Mouse (Mus musculus) thymus, postnatal 0 days (tissue): ENCODE results near the gene Ndufb8. TPM values are rescaled to one million over a fixed set of nuclear protein-coding genes. Genes with fewer than 3 reads are reported as not detected.
A peak's percentile ranks its signal among the peaks of the same experiment; 100 is the strongest.

Experiments used
- DNase-seq: peaks from one replicate; pipeline ENCODE4 v3.0.0-alpha.2; 2015; ENCODE audit warnings: low spot score
- polyA plus RNA-seq: library from polyadenylated mRNA; unstranded; fragments of >200 nt; fragmentation: Nextera tagmentation; extraction: Ambion mirVana; gene quantifications from 2 replicates; pipeline ENCODE4 v1.2.1, GENCODE M21; 2015

Gene Ndufb8
- polyA plus RNA-seq, result 489 and 499 TPM in 2 replicates

DNA sequence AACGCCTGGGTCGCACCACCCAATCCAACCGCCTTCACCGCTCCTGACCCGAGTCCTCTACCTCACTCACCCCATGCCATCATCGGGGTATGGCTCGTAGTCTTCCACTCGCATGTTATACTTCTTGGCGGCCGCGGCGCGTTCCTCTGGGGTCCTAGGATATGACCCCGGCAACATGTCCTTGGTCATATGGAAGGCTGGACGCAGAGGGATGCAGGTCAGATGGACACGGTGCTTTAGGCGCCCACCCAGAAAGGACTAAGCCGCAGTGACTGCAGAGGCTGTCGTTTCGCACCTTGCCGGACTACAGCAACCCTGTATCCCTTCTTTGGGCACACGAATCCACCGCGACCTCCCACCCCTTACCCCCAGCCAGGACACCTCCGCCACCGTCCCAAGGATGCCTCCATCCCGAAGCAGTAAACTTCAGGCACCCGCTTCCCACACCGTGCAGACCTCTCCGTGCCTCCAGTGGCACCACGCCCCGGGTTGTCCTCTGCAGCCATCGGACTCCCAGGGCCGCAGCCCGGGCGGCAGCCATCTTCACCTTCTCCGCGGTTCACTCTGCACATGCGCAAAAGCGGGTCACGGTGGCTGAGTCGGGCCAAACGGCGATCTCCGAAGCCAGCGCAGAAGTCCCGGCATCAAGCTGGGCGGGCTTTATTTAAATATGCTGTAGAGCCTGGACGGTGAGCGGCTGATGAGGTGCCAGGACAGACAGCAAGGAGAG, at the start of gene Ndufb8:
TSS of gene Ndufb8 (minus strand) at position 580 of the 730 bp plus-strand sequence.
- peak; percentile 91 for DNase-seq

- no peak for DNase-seq
Measured at GRCm38 (mm10) chr19:44594180-44594579, 38.9 kb upstream of the Ndufb8 start.

DNA sequence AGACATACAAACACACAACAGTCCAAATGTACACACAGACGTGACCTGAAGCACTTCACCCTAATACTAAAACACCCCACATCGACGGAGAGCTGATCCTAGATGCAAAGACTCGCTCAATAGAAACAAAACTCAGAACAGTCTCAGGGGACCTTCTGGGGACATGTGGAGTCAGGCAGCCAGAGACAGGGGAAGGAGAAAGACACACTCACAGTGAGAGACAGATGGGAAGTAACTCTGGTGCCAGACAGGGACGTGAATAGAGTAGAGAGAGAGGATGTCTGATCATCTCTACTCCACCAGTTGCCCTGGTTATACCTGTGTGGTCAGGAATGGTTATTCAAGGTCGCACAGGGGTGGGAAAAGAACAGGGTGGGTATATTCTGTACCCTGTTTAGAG, 36.4 kb upstream of the Ndufb8 start:
- DNase-seq, result no peak

DNA sequence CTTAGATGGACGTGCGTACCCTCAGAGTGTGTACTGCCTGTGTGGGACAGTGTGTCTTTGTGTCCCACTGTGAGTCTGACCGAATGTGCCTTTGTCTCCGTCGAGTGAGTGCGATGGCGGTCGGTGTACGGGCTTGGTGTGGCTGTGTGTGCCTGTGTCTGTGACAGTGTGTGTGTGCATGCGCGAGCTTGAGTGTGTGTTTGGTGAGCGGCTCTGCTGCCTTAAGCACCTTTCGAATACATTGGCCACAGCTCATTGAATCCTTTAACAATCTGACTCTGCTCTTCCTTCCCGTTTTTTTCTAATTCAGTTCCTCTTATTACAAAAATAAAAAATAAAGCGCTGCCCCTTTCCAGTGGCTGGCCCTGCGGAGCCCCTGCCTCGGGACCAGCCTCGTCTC, 35.8 kb upstream of the Ndufb8 start:
- DNase-seq, result no peak

DNA sequence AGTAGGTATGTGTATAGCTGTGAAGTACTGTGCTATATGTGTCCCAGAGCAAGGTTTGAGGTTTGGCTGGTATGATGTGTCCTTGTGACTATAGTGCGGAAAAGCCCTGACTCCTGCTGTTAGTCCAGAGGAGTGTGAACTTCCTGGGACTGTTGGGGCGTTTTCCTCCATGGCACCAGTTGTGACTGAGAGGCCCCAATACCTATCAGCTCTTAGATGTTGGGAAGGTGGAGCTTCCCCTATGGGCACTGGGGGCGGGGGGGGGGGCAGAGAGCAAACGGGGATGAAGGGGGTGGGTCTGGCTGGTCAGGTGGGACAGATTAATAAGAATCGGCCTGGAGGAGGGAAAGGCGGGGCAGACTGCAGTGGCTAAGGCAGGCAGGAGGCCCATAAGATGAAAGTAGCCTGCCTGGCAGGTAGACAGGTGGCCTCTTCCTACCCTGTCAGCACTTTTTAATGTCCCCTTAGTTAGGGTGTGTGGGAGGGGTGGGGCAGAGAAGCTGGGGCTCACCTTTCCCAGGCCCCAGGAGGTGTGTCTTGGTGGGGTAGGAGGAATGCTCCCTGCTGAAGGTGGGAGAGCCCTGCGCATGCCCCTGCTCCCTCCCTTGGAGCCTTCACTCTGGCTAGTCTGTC, 34.5 kb upstream of the Ndufb8 start:
- no peak for DNase-seq

GRCm38 (mm10) chr19:44588036-44588435, 32.8 kb upstream of the Ndufb8 start:
- no peak for DNase-seq

GRCm38 (mm10) chr19:44582638-44583309, 27.5 kb upstream of the Ndufb8 start:
- DNase-seq, result peak; percentile 91

GRCm38 (mm10) chr19:44582103-44582502, 26.9 kb upstream of the Ndufb8 start:
- no peak for DNase-seq

- peak; percentile 23 for DNase-seq
Measured at GRCm38 (mm10) chr19:44578038-44578437, 22.8 kb upstream of the Ndufb8 start.

DNA sequence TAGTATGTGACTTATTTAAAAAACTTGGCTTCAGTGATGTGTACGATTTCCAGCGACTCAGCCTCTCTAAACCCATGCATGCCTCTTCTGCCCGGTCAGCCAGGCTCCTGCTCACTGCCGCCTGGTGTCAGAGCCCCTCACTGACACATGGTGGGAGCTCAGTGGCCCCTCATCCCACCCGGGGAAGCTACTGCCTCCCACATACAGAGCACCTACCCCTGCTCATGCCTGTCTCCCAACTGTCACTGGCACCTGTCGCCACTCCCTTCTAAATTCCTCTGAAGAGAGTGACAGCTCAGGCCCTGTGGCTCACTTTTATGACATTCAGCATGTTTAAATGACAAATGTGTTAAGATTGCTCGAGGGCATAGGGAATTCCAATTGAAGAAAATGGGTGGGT, 21.0 kb upstream of the Ndufb8 start:
- no peak for DNase-seq

GRCm38 (mm10) chr19:44567763-44568162, 12.5 kb upstream of the Ndufb8 start:
- DNase-seq, result no peak

DNA sequence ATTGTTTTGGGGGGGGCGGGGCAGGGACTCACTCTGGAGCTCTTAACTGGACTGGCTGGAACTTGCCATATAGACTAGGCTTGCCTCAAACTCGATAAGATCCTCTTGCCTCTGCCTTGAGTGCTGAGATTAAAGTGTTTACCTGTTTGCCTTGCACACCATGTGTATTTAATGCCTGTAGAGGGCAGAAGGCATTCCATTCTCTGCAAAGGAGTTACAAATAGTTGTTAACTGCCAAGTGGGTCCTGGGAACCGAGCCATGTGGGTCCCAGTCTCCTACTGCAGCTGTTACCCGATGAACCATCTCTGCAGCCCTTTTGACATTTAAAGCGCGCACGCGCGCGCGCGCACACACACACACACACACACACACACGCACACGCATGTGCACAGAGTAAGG, 8.8 kb upstream of the Ndufb8 start:
- DNase-seq, result no peak

DNA sequence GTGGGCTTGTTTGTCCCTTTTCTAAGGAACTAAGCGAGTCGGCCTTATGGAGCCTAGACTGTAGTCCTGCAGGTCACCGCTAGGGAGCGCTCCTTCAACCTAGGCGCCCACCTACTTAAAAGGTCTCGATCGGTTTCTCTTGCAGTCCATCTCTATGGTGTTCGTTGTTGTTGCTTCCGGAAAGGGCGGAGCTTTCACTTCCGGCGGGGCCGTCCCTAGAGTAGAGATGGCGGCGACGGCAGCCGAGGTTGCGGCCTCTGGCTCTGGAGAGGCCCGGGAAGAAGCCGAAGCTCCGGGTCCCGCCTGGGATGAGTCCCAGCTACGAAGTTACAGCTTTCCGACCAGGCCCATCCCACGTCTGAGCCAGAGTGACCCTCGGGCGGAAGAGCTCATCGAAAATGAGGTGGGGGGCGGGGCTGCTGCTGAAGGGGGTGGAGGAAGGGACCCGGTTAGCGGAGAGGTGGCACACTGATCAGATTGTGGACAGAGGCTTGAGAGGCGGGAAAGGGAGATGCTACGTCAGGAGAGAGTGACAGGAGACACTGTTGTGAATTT, 7.5 kb upstream of the Ndufb8 start, which contains the start of gene Hif1an:
TSS of gene Hif1an (plus strand) at position 199 of the 555 bp plus-strand sequence.
- peak; percentile 96 for DNase-seq

DNA sequence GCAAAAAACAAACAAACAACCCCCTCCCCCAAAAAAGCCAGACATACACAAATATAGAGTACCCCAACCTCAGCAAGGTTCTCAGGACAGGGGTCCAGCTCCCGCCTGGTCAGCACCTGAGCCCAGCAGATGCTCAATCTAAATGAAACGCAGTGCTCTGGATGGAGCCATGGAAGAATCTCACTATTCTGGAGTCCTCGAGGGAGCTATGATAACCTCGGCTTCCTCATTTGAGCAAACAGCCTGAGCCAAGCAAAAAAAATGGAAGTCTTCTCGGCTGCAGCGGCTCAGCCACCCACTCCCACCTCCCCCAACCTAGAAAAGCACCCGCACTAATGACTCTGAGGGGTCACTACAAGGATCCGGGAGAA, 765 bp downstream of the Ndufb8 start:
- DNase-seq, result no peak

DNA sequence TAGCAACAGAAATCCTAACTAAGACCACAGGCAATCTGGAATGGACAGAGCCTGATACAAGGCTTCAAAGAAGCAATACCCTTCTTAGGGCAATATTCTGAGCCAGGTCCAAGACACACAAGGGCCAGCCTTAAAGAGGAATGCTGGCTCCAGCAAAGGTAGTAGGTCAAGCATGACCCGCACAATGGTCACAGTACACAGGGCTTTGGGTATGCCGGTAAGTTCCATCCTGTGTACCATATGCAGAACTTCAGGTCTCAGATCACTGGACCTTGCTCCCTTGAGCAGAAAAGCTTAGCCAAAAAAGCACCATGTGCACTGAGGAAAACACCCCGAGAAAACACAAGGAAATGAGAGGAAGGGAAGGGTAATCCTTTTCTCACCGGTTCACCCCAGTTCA, 2.0 kb downstream of the Ndufb8 start:
- no peak for DNase-seq

- no peak for DNase-seq
Measured at GRCm38 (mm10) chr19:44552731-44553130, 2.5 kb downstream of the Ndufb8 start, which contains the start of gene Gm20538. Gene Gm20538, minus strand, starts transcription at chr19:44552831.

DNA sequence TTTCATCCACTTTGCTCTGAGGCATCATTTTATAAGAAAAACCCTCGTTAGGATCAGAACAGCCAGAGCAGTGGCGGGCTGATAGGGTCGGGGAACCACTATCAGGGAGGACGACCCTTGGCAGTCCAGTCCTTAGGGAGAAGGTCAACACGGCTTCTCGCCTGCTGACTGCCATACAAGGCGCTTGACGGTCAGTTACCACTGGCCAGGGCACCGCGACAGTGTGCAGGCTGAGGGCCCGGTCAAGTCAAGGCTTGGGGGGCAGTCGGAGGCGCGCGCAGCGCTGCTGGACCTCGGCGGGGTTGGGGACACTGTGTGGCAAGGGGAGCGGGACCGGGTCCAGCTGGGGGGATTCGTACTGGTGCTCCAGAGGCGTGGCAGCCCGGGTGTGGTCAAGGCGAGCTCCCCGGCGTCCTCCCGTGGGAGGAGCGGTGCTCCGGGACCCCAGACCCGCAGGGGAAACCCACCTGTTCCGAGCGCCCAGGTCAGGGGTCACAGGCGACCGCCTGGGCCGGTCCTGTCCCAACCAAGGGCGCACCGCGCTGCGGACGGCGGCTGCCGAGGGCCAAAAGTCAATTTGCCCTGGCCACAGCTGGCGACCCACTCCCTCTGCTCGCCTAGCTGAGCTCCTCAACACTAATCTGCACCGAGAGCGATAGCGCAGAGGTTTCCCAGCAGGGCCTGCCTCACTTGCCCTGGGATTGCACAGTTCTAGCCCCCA, 9.8 kb downstream of the Ndufb8 start, which contains the start of gene Sec31b:
TSS of gene Sec31b (minus strand) at position 544 of the 721 bp plus-strand sequence.
- no peak for DNase-seq

DNA sequence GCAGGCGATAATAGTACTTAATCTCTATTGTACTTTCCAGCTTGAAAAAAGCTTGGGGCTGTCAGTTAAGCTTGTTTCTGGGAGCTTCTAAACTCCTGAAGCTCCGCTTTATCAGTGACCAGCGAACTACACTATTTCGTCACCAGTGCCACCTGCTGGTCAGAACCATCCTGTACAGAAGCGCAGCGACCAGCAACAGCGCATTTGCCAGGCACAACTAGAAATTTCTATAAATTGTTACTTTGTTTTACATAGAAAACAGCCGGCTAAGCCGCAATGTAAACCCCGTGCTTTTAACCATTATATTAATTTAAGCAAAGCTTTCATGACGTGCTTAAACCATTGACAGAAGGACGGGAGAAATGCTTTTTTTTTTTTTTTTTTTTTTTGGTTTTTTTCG, 10.5 kb downstream of the Ndufb8 start:
- DNase-seq, result peak; percentile 79

GRCm38 (mm10) chr19:44544372-44544771, 10.9 kb downstream of the Ndufb8 start:
- no peak for DNase-seq

DNA sequence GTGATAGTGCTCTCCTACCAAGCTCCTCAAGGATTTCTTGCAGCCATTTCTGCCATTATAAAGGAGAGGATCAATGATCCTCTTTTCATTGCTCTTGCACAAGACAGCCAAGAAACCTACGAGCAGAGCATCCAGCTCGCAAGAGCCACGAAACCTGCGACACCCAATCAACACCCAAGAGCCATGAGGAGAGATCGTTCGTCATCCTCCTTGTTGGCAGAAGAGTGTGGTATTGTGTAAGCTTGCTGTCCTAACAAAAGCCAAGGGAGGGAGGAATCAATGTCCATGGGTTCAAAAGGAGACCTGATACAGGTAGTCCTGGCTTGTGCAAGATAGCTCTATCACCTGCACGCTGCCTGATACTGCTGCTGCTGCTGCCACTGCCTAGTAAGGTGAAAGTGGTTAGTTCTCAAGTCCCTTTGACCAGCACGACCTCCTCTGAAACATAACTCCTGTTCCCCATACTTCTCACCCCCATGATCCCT, 12.5 kb downstream of the Ndufb8 start:
- no peak for DNase-seq

DNA sequence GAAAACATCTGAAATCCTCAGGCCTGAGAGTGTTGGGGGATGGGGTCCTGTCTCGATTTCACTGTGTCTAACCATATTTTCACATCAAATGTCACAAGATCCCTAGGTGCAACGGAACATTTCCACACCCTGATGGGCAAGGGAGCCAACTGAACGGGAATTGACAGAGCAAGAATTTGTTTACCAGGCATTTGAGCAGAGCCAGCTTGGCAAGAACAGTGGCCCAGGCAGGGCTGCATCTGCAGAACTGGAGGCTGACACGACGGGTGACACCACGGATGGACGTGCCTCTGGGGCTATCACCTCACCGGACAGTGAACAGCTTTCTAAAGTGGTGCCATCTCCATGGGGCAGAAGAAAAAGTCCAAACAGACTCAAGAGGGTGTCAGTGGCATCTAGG, 17.8 kb downstream of the Ndufb8 start:
- no peak for DNase-seq
